Mouse (Mus musculus): ENCODE measurements around the gene Ncbp2.

DNA sequence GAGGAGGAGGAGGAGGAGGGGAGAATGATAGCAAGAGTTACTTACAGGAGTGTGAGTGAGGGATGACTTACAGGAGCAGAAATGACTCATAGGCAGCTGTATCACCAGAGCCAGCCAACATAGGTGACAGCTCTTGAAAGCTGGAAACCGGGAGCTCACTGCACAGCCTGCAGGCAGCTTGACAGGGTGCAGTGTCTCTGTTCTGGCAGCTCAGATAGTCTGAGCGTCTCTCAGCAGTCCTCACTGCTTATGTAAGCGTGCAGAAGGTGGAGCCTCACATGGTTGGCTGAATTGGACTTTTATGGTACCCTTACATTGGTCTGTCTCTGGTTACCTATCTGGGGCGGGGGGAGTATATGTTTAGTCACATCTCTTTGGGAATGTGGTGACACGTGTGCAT is 61.6 kb downstream of the Ncbp2 start:
- TF ChIP-seq CTCF (IDR thresholded peaks at IDR 0.05; ENCODE audit: control insufficient read depth, insufficient read depth, insufficient read length) (no peak), USF1 (IDR thresholded peaks at IDR 0.05; ENCODE audit: low read depth) (no peak), CEBPB (IDR thresholded peaks at IDR 0.05; ENCODE audit: low read depth) (no peak), MYOD1 (IDR thresholded peaks at IDR 0.05; ENCODE audit: control insufficient read depth, insufficient read length, low read depth) (no peak), MAX (IDR thresholded peaks at IDR 0.05) (no peak), MYOG (IDR thresholded peaks at IDR 0.05; ENCODE audit: control insufficient read depth, extremely low read depth, insufficient read length) (no peak)

All from C2C12 (cell line).